Mouse (Mus musculus) T-cell, adult 2 months (primary cell): ENCODE data around the gene Stk10.
"Not testable (repeated sequence)": the region's sequence is repeated elsewhere in the genome, so short reads cannot be mapped to it uniquely, and the experiment has no call there.

Source experiments
- DNase-seq: peaks from one replicate; pipeline ENCODE4 v3.0.0; 2022; ENCODE audit warnings: low spot score

The Stk10 gene

GRCm38 (mm10) chr11:32532765-32533481 lies at the start of gene Stk10:
TSS of gene Stk10 (plus strand) at chr11:32533305.
- peak; percentile 95 for DNase-seq

DNA sequence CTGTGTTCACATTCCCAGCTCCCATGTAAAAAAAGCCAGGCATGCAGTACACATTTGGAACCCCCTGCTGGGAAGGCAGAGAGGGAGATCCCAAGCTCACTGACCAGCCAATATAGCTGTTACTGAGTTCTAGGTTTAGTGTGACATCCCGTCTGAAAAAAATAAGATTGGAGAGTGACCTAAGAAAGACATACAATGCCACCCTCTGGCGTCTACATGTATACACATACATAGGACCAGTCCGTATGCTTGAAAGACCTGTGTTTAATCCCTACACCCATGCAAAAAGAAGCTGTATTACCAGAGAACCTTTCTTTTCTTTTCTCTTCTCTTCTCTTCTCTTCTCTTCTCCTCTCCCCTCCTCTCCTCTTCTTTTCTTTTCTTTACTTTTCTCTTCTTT lies 47.8 kb upstream of the Stk10 start:
- no peak for DNase-seq

GRCm38 (mm10) chr11:32486621-32487020 lies 46.5 kb upstream of the Stk10 start:
- DNase-seq: peak; percentile 46

DNA sequence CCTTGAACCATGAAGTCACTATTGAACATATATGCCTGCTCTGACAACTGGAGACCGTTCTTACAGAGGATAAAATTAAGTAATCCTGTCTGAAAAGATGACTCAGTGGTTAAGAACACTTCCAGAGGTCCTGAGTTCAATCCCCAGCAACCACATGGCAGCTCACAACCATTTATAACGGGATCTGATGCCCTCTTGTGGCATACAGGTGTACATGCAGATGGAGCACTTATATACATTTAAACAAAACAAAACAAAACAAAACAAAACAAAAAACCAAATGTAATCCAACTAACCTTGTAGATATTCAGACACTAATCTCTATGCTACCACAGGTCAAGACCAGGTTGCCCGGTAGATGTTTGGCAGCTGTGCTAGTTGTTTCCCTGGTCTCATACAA lies 45.6 kb upstream of the Stk10 start:
- DNase-seq: no peak

- no peak for DNase-seq
Observed at GRCm38 (mm10) chr11:32488344-32488743, 44.8 kb upstream of the Stk10 start.

DNA sequence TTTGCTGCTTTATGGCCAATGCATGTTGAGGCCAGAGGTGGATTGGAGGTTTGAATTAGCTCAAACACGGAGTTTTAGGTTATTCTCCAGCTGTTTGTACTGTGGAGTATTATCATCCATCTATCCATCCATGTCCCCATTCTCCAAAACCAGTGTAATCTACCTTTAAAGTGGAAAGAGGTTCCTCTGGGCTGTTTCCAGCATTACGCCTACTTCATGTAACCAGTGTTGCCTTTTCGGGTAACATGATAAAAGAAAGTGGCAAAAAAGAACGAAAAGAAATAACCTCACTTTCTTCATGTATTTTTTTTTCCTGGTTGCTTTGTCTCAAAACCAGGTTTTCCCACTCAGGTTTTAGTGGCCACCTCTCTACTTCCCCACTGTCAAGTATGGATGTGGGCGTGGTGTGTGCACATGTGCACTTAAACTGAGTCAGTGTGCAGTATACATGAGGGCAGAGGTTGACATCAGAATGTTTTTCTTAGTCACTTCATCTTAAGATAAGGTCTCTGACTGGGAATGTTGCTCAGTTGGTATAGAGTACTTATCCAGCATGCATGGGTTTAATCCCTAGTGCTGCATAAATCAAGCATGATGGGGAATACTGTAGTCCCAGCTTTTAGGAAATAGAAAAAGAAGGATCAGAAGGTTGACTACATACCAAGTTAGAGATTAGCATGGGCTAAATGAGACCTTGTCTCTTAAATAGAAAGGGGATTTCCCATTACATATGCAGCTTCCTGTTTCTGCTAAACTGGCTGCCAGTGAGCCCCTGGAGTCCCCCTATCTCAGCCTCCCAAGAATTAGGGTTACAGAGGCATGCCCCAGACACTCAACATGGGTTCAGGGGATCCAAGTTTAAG lies 44.1 kb upstream of the Stk10 start:
- DNase-seq: peak; percentile 50

GRCm38 (mm10) chr11:32491079-32491478 lies 42.0 kb upstream of the Stk10 start:
- DNase-seq: no peak

GRCm38 (mm10) chr11:32493312-32493711 lies 39.8 kb upstream of the Stk10 start:
- no peak for DNase-seq

DNA sequence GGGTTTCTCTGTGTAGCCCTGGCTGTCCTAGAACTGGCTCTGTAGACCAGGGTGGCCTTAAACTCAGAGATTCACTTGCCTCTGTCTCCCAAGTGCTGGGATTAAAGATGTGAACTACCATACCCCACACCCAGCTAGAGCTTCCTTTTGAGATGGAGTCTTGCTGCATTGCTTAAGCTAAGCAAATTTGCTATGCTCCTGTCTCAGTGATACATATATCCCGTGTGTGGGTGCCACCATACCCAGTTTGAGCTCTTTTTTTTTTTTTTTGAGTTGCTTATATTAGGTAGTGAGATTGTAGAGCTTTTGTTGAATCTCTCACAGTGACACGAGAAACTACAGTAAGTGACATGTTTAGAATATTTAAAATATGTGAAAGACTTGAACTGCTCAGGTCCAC lies 37.8 kb upstream of the Stk10 start:
- DNase-seq: no peak

GRCm38 (mm10) chr11:32498757-32499535 lies 34.2 kb upstream of the Stk10 start:
- DNase-seq: no peak

DNA sequence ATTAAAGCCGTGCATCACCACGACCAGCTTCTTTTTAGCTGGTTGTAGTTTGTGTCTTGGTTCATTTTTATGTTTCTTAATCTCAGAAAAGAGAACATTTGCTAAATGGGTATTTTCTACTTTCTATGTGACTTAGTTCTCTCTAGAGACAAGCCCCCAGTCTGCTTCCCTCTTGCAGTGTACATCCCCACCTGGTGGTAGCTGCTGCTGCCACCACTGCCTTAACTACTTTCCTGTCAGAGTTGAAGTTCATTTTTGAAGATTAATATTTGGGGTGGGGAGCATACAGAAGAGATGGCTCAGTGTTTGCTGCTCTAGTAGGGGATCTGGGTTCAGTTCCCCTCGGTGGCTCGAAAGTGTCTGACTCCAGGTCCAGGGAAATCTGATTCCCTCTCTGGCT lies 33.2 kb upstream of the Stk10 start:
- no peak for DNase-seq

DNA sequence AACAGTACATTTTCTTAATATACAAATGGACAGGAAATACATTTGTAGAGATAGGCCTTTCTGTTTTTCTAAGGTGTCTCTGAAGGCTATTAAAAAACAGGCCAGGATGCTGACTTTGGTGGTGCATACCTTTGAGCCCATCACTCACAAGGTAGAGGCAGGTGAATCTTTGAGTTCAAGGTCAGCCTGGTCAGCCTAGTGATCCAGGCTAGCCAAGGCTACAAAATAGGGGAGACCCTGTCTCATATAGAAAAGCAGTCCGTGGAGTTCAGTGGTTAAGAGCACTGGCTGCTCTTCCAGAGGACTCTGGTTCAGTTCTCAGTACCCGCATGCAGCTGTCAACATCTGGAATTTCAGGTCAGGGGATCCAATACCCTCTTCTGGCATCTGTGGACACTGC lies 29.4 kb upstream of the Stk10 start:
- no peak for DNase-seq

DNA sequence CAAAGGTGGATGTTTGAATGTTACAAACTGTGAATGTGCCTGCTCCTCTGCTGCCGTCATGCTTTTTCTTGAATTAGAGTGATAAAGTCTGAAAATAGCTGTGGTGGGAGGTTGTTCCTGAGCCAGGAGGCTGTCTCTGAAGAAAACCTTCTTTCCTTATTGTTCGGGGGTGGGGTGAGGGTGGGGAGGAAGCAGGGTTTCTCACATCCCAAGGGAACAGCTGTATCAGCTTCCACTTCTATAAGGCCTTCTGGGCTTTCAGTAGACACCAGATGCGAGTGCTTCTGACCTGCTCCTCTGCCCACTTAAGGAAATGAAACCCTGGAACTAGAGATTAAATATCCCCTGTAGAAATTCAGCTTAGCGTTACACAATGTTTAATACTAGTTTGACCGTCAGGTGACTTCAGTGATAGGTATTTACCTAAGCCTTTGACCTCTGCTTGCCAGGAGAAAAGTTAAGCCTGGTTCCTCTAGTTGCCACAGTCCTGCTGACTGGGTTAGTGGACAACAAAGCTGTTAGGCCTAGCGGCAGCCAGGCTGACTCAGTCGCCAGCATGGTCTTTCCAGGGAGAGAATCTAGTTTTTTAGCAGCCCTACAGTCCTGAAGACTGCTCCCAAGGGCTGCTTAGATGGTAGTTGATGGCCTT lies 27.9 kb upstream of the Stk10 start:
- no peak for DNase-seq

DNA sequence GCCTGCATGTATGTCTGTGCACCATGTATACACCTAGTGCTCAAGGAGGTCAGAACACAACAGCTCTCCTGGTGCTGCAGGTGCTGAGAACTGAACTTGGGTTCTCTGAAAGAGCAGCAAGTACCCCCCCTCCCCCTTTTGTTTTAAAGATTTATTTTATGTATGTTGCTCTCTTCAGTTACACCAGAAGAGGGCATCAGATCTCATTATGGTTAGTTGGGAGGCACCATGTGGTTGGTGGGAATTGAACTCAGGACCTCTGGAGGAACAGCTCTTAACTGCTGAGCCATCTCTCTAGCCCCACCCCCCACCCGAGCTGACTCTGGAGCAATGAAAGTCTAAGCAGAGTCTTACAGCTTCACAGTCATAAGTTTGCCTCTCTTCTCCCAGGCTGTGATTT lies 22.2 kb upstream of the Stk10 start:
- no peak for DNase-seq

GRCm38 (mm10) chr11:32514853-32515252 lies 18.3 kb upstream of the Stk10 start:
- DNase-seq: not testable (repeated sequence)

DNA sequence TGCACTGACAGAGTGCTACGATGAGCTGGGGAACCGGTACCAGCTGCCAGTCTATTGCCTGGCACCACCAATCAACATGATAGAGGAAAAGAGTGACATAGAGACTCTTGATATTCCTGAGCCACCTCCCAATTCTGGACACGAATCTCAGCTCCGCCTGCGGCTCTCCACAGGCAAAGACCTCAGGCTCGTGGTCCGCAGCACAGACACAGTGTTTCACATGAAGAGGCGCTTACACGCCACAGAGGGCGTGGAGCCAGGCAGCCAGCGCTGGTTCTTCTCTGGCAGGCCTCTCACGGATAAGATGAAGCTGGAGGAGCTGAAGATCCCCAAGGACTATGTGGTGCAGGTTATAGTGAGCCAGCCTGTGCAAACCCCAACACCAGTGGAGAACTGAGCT lies 17.0 kb upstream of the Stk10 start:
- DNase-seq: no peak

- no peak for DNase-seq
Observed at GRCm38 (mm10) chr11:32516916-32517712, 16.0 kb upstream of the Stk10 start.

- no peak for DNase-seq
Observed at GRCm38 (mm10) chr11:32518770-32519169, 14.3 kb upstream of the Stk10 start.

GRCm38 (mm10) chr11:32519354-32519753 lies 13.8 kb upstream of the Stk10 start:
- DNase-seq: no peak

- no peak for DNase-seq
Observed at GRCm38 (mm10) chr11:32521246-32521645, 11.9 kb upstream of the Stk10 start.
